Mouse (Mus musculus): ENCODE measurements around the gene Dusp16. TPM values are rescaled to one million over a fixed set of nuclear protein-coding genes. Genes with fewer than 3 reads are reported as not detected.

The Dusp16 gene
- polyA plus RNA-seq, 1 experiment from 2014 or later: 4.4 TPM

DNA sequence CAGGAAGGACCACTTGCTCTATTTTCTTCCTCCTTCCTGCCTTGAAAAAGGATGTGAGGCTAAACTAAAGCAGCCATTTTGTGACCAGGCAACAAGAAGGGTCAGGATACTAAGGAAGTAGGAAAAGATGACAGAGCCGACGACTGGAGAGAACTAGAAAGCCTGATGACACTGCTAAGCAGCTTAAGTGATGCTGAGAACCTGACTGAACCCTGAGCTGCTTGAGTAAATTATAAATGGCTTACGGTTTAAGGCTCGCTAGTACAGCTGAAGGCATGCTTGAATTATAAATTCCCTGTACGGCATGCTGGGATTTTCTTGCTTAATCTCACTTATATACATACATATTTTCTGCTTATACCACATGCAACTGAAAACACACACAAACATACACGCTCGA, 9.5 kb downstream of the Dusp16 start:
- Histone ChIP-seq H3K36me3 (replicated peaks) (no peaks in the 10 kb centered on the region), H3K27ac (no peak overlapping the region), H3K9me3 (no peaks in the 10 kb centered on the region), H3K9ac (no peak overlapping the region), H3K27me3 (replicated peaks) (no peaks in the 10 kb centered on the region), H3K4me3 (no peak overlapping the region), H3K4me2 (no peak overlapping the region), H3K4me1 (no peaks in the 10 kb centered on the region)
- ATAC-seq (replicated peaks): no peak
- WGBS: 77% methylated on average over 7 of the region's 7 CpGs

GRCm38 (mm10) chr6:134781494-134781913, 10.9 kb downstream of the Dusp16 start:
- H3K4me2 ChIP-seq: no peak overlapping the region
- no peak overlapping the region for H3K4me3 ChIP-seq
- no peaks in the 10 kb centered on the region for H3K36me3 ChIP-seq (replicated peaks)
- H3K27me3 ChIP-seq (replicated peaks): no peaks in the 10 kb centered on the region
- H3K9ac ChIP-seq: no peak overlapping the region
- no peaks in the 10 kb centered on the region for H3K9me3 ChIP-seq
- ATAC-seq (replicated peaks): no peak
- 82% methylated on average over 7 of the region's 7 CpGs for WGBS
- no peaks in the 10 kb centered on the region for H3K4me1 ChIP-seq
- H3K27ac ChIP-seq: no peak overlapping the region

GRCm38 (mm10) chr6:134780024-134780423, 12.4 kb downstream of the Dusp16 start:
- WGBS: 71% methylated on average over 2 of the region's 2 CpGs

GRCm38 (mm10) chr6:134773961-134774360, 18.5 kb downstream of the Dusp16 start:
- whole genome bisulfite sequencing: 74% methylated on average over 3 of the region's 3 CpGs
- H3K27me3 ChIP-seq (replicated peaks): no peaks in the 10 kb centered on the region
- no peak overlapping the region for H3K4me2 ChIP-seq
- H3K4me1 ChIP-seq: no peaks in the 10 kb centered on the region; the same call in 1 of the 2 replicates
- no peak overlapping the region for H3K9ac ChIP-seq
- no peaks in the 10 kb centered on the region for H3K9me3 ChIP-seq
- ATAC-seq (replicated peaks): no peak
- H3K4me3 ChIP-seq: no peak overlapping the region
- H3K27ac ChIP-seq: no peak overlapping the region
- H3K36me3 ChIP-seq (replicated peaks): no peaks in the 10 kb centered on the region

More at GRCm38 (mm10) chr6:134780024-134780423, 12.4 kb downstream of the Dusp16 start:
- no peaks in the 10 kb centered on the region for H3K36me3 ChIP-seq (replicated peaks)
- no peak overlapping the region for H3K4me2 ChIP-seq
- ATAC-seq (replicated peaks): no peak
- no peak overlapping the region for H3K27ac ChIP-seq
- no peaks in the 10 kb centered on the region for H3K4me1 ChIP-seq
- H3K27me3 ChIP-seq (replicated peaks): no peaks in the 10 kb centered on the region
- no peak overlapping the region for H3K9ac ChIP-seq
- H3K4me3 ChIP-seq: no peak overlapping the region
- H3K9me3 ChIP-seq: no peaks in the 10 kb centered on the region

DNA sequence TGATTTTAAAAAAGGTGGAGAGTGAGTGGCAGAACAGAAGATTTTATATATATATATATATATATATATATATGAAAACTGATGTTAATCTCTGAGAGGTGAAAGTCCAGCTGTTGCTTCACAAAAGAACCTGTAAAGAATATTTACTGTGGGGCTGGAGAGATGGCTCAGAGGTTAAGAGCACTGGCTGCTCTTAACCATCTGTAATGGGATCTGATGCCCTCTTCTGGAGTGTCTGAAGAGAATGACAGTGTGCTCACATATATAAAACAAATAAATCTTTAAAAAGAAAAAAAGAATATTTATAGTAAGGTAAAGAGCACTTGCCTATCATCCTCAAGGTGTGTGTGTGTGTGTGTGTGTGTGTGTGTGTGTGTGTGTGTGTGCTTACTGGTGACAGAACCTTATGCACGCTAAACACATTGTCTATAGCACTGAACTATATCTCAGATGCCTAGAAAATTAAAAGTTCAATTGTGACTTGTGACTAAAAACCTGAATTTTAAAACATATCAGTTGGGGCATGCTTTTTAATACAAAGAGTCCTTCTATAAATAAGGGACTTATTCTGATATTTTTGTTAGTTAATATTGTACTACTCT, 19.0 kb downstream of the Dusp16 start:
- H3K36me3 ChIP-seq (replicated peaks): no peaks in the 10 kb centered on the region
- no peak overlapping the region for H3K9ac ChIP-seq
- H3K4me3 ChIP-seq: no peak overlapping the region
- H3K27ac ChIP-seq: no peak overlapping the region
- H3K4me2 ChIP-seq: no peak overlapping the region
- no peaks in the 10 kb centered on the region for H3K27me3 ChIP-seq (replicated peaks)
- WGBS: 95% methylated on average over 1 of the region's 1 CpGs
- H3K4me1 ChIP-seq: no peaks in the 10 kb centered on the region; the same call in 1 of the 2 replicates
- no peaks in the 10 kb centered on the region for H3K9me3 ChIP-seq
- ATAC-seq (replicated peaks): no peak

DNA sequence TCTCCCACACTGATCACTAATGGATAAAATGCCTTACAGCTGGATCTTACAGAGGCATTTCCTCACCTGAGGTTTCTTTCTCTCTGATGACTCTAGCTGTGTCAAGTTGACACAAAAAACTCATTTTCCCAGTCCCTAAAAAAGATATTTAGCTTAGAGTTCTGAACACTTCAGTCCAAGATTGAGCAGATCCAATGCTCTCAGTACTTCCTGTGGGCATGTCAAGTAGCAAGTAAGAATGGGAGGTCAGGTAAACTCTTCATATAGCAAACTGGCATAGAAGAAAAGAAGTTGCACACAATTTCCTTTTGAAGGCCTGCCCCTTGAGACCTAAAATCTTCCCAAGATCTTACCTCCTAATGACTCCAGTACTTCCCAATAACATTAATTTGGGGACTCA, 22.1 kb downstream of the Dusp16 start:
- Histone ChIP-seq H3K36me3 (replicated peaks) (no peaks in the 10 kb centered on the region), H3K4me3 (no peak overlapping the region), H3K4me1 (no peaks in the 10 kb centered on the region; the same call in 1 of the 2 replicates), H3K27me3 (replicated peaks) (no peaks in the 10 kb centered on the region), H3K9me3 (no peaks in the 10 kb centered on the region), H3K9ac (no peak overlapping the region), H3K4me2 (no peak overlapping the region), H3K27ac (no peak overlapping the region)
- no peak for ATAC-seq (replicated peaks)

GRCm38 (mm10) chr6:134764441-134765061, 27.9 kb downstream of the Dusp16 start:
- no peak overlapping the region for H3K27ac ChIP-seq
- no peak overlapping the region for H3K9ac ChIP-seq
- no peaks in the 10 kb centered on the region for H3K4me1 ChIP-seq
- H3K9me3 ChIP-seq: no peaks in the 10 kb centered on the region
- H3K4me3 ChIP-seq: no peak overlapping the region
- no peak overlapping the region for H3K4me2 ChIP-seq
- WGBS: 92% methylated on average over 5 of the region's 5 CpGs
- H3K27me3 ChIP-seq (replicated peaks): no peaks in the 10 kb centered on the region
- H3K36me3 ChIP-seq (replicated peaks): no peaks in the 10 kb centered on the region
- ATAC-seq (replicated peaks): no peak

- whole genome bisulfite sequencing: 77% methylated on average over 1 of the region's 1 CpGs
- ATAC-seq (replicated peaks): no peak
- Histone ChIP-seq H3K4me1 (no peaks in the 10 kb centered on the region), H3K9me3 (no peaks in the 10 kb centered on the region), H3K4me2 (no peak overlapping the region), H3K4me3 (no peak overlapping the region), H3K36me3 (replicated peaks) (no peaks in the 10 kb centered on the region), H3K9ac (no peak overlapping the region), H3K27ac (no peak overlapping the region), H3K27me3 (replicated peaks) (no peaks in the 10 kb centered on the region)
Measured at GRCm38 (mm10) chr6:134763436-134763835, 29.0 kb downstream of the Dusp16 start.

DNA sequence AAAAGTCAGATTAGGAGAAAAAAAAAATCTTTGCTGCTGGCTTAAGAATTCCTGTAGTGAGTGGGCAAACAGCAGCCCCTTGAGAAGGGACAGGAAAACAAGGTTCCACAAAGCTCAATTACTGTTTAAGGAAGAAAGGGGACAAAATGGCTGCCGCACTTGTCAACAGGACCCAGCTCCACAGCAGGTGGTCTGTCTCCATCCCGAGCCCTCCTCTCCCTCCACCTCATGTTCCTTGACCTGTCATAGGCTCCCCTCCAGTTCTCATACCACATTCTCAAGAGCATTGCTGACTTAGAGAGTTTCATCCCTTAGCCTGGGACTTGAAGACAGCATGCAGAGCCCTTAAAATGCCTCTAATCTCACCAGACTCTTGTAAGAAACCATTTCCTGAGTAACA, 30.6 kb downstream of the Dusp16 start:
- no peak overlapping the region for H3K4me2 ChIP-seq
- no peaks in the 10 kb centered on the region for H3K27me3 ChIP-seq (replicated peaks)
- no peak for ATAC-seq (replicated peaks)
- H3K4me3 ChIP-seq: no peak overlapping the region
- H3K4me1 ChIP-seq: no peaks in the 10 kb centered on the region
- H3K27ac ChIP-seq: no peak overlapping the region
- WGBS: 49% methylated on average over 2 of the region's 2 CpGs
- no peak overlapping the region for H3K9ac ChIP-seq
- H3K9me3 ChIP-seq: no peaks in the 10 kb centered on the region
- no peaks in the 10 kb centered on the region for H3K36me3 ChIP-seq (replicated peaks)

- no peaks in the 10 kb centered on the region for H3K27me3 ChIP-seq (replicated peaks)
- no peak overlapping the region for H3K27ac ChIP-seq
- H3K9me3 ChIP-seq: no peaks in the 10 kb centered on the region
- H3K9ac ChIP-seq: no peak overlapping the region
- H3K4me3 ChIP-seq: no peak overlapping the region
- ATAC-seq (replicated peaks): no peak
- H3K36me3 ChIP-seq (replicated peaks): no peaks in the 10 kb centered on the region
- H3K4me1 ChIP-seq: no peaks in the 10 kb centered on the region
- WGBS: 49% methylated on average over 5 of the region's 5 CpGs
- no peak overlapping the region for H3K4me2 ChIP-seq
Measured at GRCm38 (mm10) chr6:134760926-134761544, 31.4 kb downstream of the Dusp16 start.

GRCm38 (mm10) chr6:134756058-134756457, 36.4 kb downstream of the Dusp16 start:
- WGBS: 88% methylated on average over 4 of the region's 4 CpGs
- Histone ChIP-seq H3K9ac (no peak overlapping the region), H3K27me3 (replicated peaks) (no peaks in the 10 kb centered on the region), H3K36me3 (replicated peaks) (no peaks in the 10 kb centered on the region), H3K4me2 (no peak overlapping the region), H3K4me1 (no peaks in the 10 kb centered on the region), H3K4me3 (no peak overlapping the region), H3K27ac (no peak overlapping the region), H3K9me3 (no peaks in the 10 kb centered on the region)
- ATAC-seq (replicated peaks): no peak

DNA sequence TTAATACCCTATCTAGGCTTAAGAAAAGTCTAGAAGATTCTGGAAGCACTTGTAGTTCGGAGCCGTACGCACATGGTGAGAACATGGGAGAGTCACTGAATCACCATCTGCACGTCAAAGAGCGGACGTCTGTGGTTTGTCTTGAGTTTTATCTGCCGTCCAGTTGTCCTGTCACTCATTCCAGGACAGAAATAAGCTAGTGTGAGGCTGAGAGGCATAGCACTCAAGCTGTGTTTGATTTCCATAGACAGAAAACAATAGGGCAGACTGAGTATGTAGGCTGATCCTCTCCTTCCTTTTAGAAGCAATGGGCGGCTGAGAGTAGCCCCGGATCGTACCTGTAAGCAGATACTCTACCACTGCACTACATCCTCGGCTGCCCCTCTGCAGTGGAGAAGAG, 38.6 kb downstream of the Dusp16 start:
- Histone ChIP-seq H3K9ac (no peak overlapping the region), H3K4me2 (no peak overlapping the region), H3K4me1 (no peaks in the 10 kb centered on the region), H3K9me3 (no peaks in the 10 kb centered on the region), H3K4me3 (no peak overlapping the region), H3K27me3 (replicated peaks) (no peaks in the 10 kb centered on the region), H3K36me3 (replicated peaks) (no peaks in the 10 kb centered on the region), H3K27ac (no peak overlapping the region)
- 91% methylated on average over 11 of the region's 11 CpGs for WGBS
- ATAC-seq (replicated peaks): no peak

GRCm38 (mm10) chr6:134753412-134753811, 39.0 kb downstream of the Dusp16 start:
- over 99% methylated on average over 4 of the region's 4 CpGs for WGBS
- Histone ChIP-seq H3K36me3 (replicated peaks) (no peaks in the 10 kb centered on the region), H3K4me2 (no peak overlapping the region), H3K27me3 (replicated peaks) (no peaks in the 10 kb centered on the region), H3K9ac (no peak overlapping the region), H3K4me3 (no peak overlapping the region), H3K9me3 (no peaks in the 10 kb centered on the region), H3K4me1 (no peaks in the 10 kb centered on the region), H3K27ac (no peak overlapping the region)
- ATAC-seq (replicated peaks): no peak

Data from midbrain, embryonic 15.5 days (tissue).